Mouse (Mus musculus) midbrain, postnatal 0 days (tissue): Measurements from ENCODE around the gene AI597479. TPM values are rescaled to one million over a fixed set of nuclear protein-coding genes. Genes with fewer than 3 reads are reported as not detected.

Experiments
- ATAC-seq: fragments of 200-750 bp; cut with Nextera tagmentation; 2 replicates; pipeline ENCODE4 v1.8.0; 2017; ENCODE audit warnings: moderate number of reproducible peaks, mild to moderate bottlenecking, moderate TSS enrichment, moderate library complexity; ENCODE audit not compliant: low FRiP score
- DNase-seq: peaks from one replicate; pipeline ENCODE4 v3.0.0-alpha.2; 2015; ENCODE audit warnings: low spot score
- H3K27ac ChIP-seq: fragments of 300-500 bp; sonication (generic); 2 replicates; pipeline ENCODE4 v1.5.1; 2014; ENCODE audit warnings: low read depth, mild to moderate bottlenecking, low read length, mixed read lengths
- H3K27me3 ChIP-seq: fragments of 300-500 bp; sonication (generic); 2 replicates; pipeline ENCODE4 v1.6.1; 2014; ENCODE audit warnings: low read length, control low read depth, mixed read lengths; ENCODE audit not compliant: insufficient read depth
- H3K36me3 ChIP-seq: fragments of 300-500 bp; sonication (generic); 2 replicates; pipeline ENCODE4 v1.6.1; 2014; ENCODE audit warnings: low read length, control low read depth, mixed read lengths; ENCODE audit not compliant: insufficient read depth
- H3K4me1 ChIP-seq: fragments of 300-500 bp; sonication (generic); 2 replicates; pipeline ENCODE4 v1.6.1; 2014; ENCODE audit warnings: mild to moderate bottlenecking, control low read depth, antibody characterized with exemption, low read length, mixed read lengths; ENCODE audit not compliant: insufficient read depth
- H3K4me2 ChIP-seq: fragments of 300-500 bp; sonication (generic); 2 replicates; pipeline ENCODE4 v1.6.1; 2014; ENCODE audit warnings: low read depth, mild to moderate bottlenecking, low read length, mixed read lengths; ENCODE audit not compliant: poor library complexity, severe bottlenecking
- H3K4me3 ChIP-seq: fragments of 300-500 bp; sonication (generic); 2 replicates; pipeline ENCODE4 v1.5.1; 2014; ENCODE audit warnings: low read depth, mild to moderate bottlenecking, low read length, moderate library complexity
- H3K9ac ChIP-seq: fragments of 300-500 bp; sonication (generic); replicated peaks from 2 replicates; pipeline ENCODE4 v1.6.1; 2014; ENCODE audit warnings: mild to moderate bottlenecking, low read length, moderate library complexity, mixed read lengths; ENCODE audit not compliant: poor library complexity, severe bottlenecking
- H3K9me3 ChIP-seq: fragments of 300-500 bp; sonication (generic); 2 replicates; pipeline ENCODE4 v1.6.1; 2016; ENCODE audit warnings: low read length, control low read depth
- CTCF ChIP-seq: IDR thresholded peaks from 2 replicates; pipeline ENCODE4 v1.5.1; 2016; ENCODE audit warnings: antibody characterized with exemption, mild to moderate bottlenecking
- WGBS: fragments of 180-500 bp; shearing (Covaris S2); extraction: QIAGEN DNeasy Blood & Tissue Kit; methylation state at CpG from one replicate; pipeline ENCODE4 v1.1.7; 2014; 5-methylcytosine and 5-hydroxymethylcytosine counted together
- polyA plus RNA-seq: library from polyadenylated mRNA; unstranded; fragments of >200 nt; fragmentation: Nextera tagmentation; extraction: Ambion mirVana; gene quantifications from 2 replicates; pipeline ENCODE4 v1.2.1, GENCODE M21; 2015
- total RNA-seq: library from RNA; depleted of rRNA; stranded (reverse); fragments of >200 nt; gene quantifications from 2 replicates; pipeline ENCODE4 v1.2.3, GENCODE M21; 2014

Gene AI597479
- total and polyA plus RNA-seq, 2 experiments from 2014 or later, result 36.6 to 36.8 TPM

- no peaks in the 10 kb centered on the region for H3K27me3 ChIP-seq
- H3K4me3 ChIP-seq, result no peak overlapping the region
- peaks cover 6% of the 10 kb centered on the region; the same call in 1 of the 2 replicates for H3K36me3 ChIP-seq
- no peak overlapping the region for H3K27ac ChIP-seq
- no peak for TF ChIP-seq CTCF
- 75% methylated on average over 2 of the region's 2 CpGs for WGBS
- DNase-seq (no peak), ATAC-seq (no peak)
- no peak overlapping the region for H3K4me2 ChIP-seq
- no peaks in the 10 kb centered on the region for H3K4me1 ChIP-seq
- no peaks in the 10 kb centered on the region for H3K9me3 ChIP-seq
- no peak overlapping the region for H3K9ac ChIP-seq
Measured at GRCm38 (mm10) chr1:43154491-43154890, 56.0 kb downstream of the AI597479 start.

- 93% methylated on average over 2 of the region's 2 CpGs for WGBS
- Histone ChIP-seq H3K27me3 (no peaks in the 10 kb centered on the region), H3K4me3 (no peak overlapping the region), H3K27ac (no peak overlapping the region), H3K4me2 (no peak overlapping the region), H3K9ac (no peak overlapping the region), H3K4me1 (no peaks in the 10 kb centered on the region; the same call in 1 of the 2 replicates), H3K9me3 (no peaks in the 10 kb centered on the region), H3K36me3 (no peaks in the 10 kb centered on the region)
- TF ChIP-seq CTCF, result no peak
- ATAC-seq (no peak), DNase-seq (no peak)
Measured at GRCm38 (mm10) chr1:43157907-43158306, 59.4 kb downstream of the AI597479 start.

GRCm38 (mm10) chr1:43159429-43159828, 60.9 kb downstream of the AI597479 start:
- 74% methylated on average over 4 of the region's 4 CpGs for WGBS
- Histone ChIP-seq H3K9me3 (no peaks in the 10 kb centered on the region), H3K27ac (no peak overlapping the region), H3K4me3 (no peak overlapping the region), H3K9ac (no peak overlapping the region), H3K4me2 (no peak overlapping the region), H3K36me3 (no peaks in the 10 kb centered on the region), H3K27me3 (no peaks in the 10 kb centered on the region), H3K4me1 (peaks cover 4% of the 10 kb centered on the region; the same call in 1 of the 2 replicates)
- DNase-seq, result no peak
- ATAC-seq, result no peak
- no peak for TF ChIP-seq CTCF

- no peak overlapping the region for H3K4me3 ChIP-seq
- WGBS, result 93% methylated on average over 3 of the region's 3 CpGs
- TF ChIP-seq CTCF, result no peak
Measured at GRCm38 (mm10) chr1:43162394-43162793, 63.9 kb downstream of the AI597479 start.

GRCm38 (mm10) chr1:43163084-43163466, 64.6 kb downstream of the AI597479 start:
- DNase-seq (no peak), ATAC-seq (peak; percentile 47; the same call in 1 of the 2 replicates)
- 5% methylated on average over 4 of the region's 6 CpGs for WGBS
- no peaks in the 10 kb centered on the region for H3K27me3 ChIP-seq
- H3K4me1 ChIP-seq, result peaks cover 4% of the 10 kb centered on the region; the same call in 1 of the 2 replicates
- no peaks in the 10 kb centered on the region for H3K9me3 ChIP-seq
- H3K27ac ChIP-seq, result peak overlapping the region; percentile 72; the same call in 1 of the 2 replicates
- TF ChIP-seq CTCF, result no peak
- peak overlapping the region; percentile 90 for H3K4me2 ChIP-seq
- H3K4me3 ChIP-seq, result peak overlapping the region; percentile 76
- no peaks in the 10 kb centered on the region for H3K36me3 ChIP-seq
- H3K9ac ChIP-seq, result peak overlapping the region; percentile 94

More at GRCm38 (mm10) chr1:43162394-43162793, 63.9 kb downstream of the AI597479 start:
- Histone ChIP-seq H3K9me3 (no peaks in the 10 kb centered on the region), H3K36me3 (no peaks in the 10 kb centered on the region), H3K4me2 (peak overlapping the region; percentile 90), H3K27ac (no peak overlapping the region), H3K9ac (no peak overlapping the region), H3K27me3 (no peaks in the 10 kb centered on the region), H3K4me1 (peaks cover 4% of the 10 kb centered on the region; the same call in 1 of the 2 replicates)
- ATAC-seq, result no peak
- no peak for DNase-seq

GRCm38 (mm10) chr1:43163467-43164418, 65.2 kb downstream of the AI597479 start:
- Histone ChIP-seq H3K4me2 (peak overlapping the region; percentile 90), H3K27ac (peak overlapping the region; percentile 72), H3K9ac (peak overlapping the region; percentile 94), H3K27me3 (no peaks in the 10 kb centered on the region), H3K4me3 (peak overlapping the region; percentile 76), H3K36me3 (no peaks in the 10 kb centered on the region), H3K4me1 (peaks cover 4% of the 10 kb centered on the region; the same call in 1 of the 2 replicates), H3K9me3 (no peaks in the 10 kb centered on the region)
- WGBS, result 5% methylated on average over 51 of the region's 61 CpGs
- TF ChIP-seq CTCF, result no peak
- ATAC-seq (peak; percentile 93), DNase-seq (peak; percentile 81)
